Mouse (Mus musculus) heart, adult 2 months (tissue): ENCODE data around the gene Cfap77.

Experiments
- CTCF ChIP-seq: fragments of 200-600 bp; IDR thresholded peaks from 2 replicates; pipeline ENCODE4 v1.8.1; 2022; ENCODE audit warnings: antibody characterized with exemption, mild to moderate bottlenecking, moderate library complexity
- EP300 ChIP-seq: fragments of 200-500 bp; IDR thresholded peaks from 2 replicates; pipeline ENCODE4 v1.6.1; 2011; ENCODE audit warnings: low read depth, low read length, control low read depth; ENCODE audit not compliant: insufficient read depth
- POLR2A ChIP-seq: fragments of 200-500 bp; IDR thresholded peaks from 2 replicates; pipeline ENCODE4 v1.6.1; 2011; ENCODE audit warnings: mild to moderate bottlenecking, low read depth, low read length, control low read depth; ENCODE audit not compliant: insufficient read depth

GRCm38 (mm10) chr2:28915104-28915738, 139.6 kb downstream of the Cfap77 start:
- no peak for TF ChIP-seq CTCF
- TF ChIP-seq EP300, result no peak
- no peak for TF ChIP-seq POLR2A
